Mouse (Mus musculus): ENCODE data around the gene Adamts13.
A peak's percentile ranks its signal among the peaks of the same experiment; 100 is the strongest.

The Adamts13 gene

GRCm38 (mm10) chr2:26967262-26967661 lies 6.0 kb upstream of the Adamts13 start:
- DNase-seq (ENCODE audit: low spot score in 2 of 2) = no peak

GRCm38 (mm10) chr2:26973960-26974359 lies 744 bp downstream of the Adamts13 start:
- no peak for DNase-seq (ENCODE audit: low spot score in 2 of 2)

GRCm38 (mm10) chr2:26980361-26980760 lies 7.1 kb downstream of the Adamts13 start:
- DNase-seq (ENCODE audit: low spot score in 2 of 2) = no peak

- DNase-seq (ENCODE audit: low spot score in 2 of 2) = no peak
These were observed 11.0 kb downstream of the Adamts13 start for GRCm38 (mm10) chr2:26984179-26984578.

- DNase-seq (ENCODE audit: low spot score in 2 of 2) = no peak
These were observed 11.4 kb downstream of the Adamts13 start for GRCm38 (mm10) chr2:26984640-26985039.

- DNase-seq (ENCODE audit: low spot score in 2 of 2) = no peak
These were observed 20.7 kb downstream of the Adamts13 start for GRCm38 (mm10) chr2:26993936-26994335.

- no peak for DNase-seq (ENCODE audit: low spot score in 2 of 2)
These were observed 24.3 kb downstream of the Adamts13 start for GRCm38 (mm10) chr2:26997498-26997897.

GRCm38 (mm10) chr2:26997993-26998392 lies 24.8 kb downstream of the Adamts13 start:
- DNase-seq (ENCODE audit: low spot score in 2 of 2) = no peak

- no peak for DNase-seq (ENCODE audit: low spot score in 2 of 2)
These were observed 33.0 kb downstream of the Adamts13 start for GRCm38 (mm10) chr2:27006255-27006654.

GRCm38 (mm10) chr2:27007701-27008100 lies 34.5 kb downstream of the Adamts13 start:
- no peak for DNase-seq (ENCODE audit: low spot score in 2 of 2)

- DNase-seq (ENCODE audit: low spot score in 2 of 2) = peak; percentile 83 to 90
These were observed 36.6 kb downstream of the Adamts13 start, which contains the start of gene Cacfd1 for GRCm38 (mm10) chr2:27009714-27010244. Cacfd1 (plus strand) TSS chr2:27009926.

GRCm38 (mm10) chr2:27017802-27018201 lies 44.6 kb downstream of the Adamts13 start:
- peak; percentile 65 to 89 for DNase-seq (ENCODE audit: low spot score in 2 of 2)

GRCm38 (mm10) chr2:27019530-27019929 lies 46.3 kb downstream of the Adamts13 start:
- DNase-seq (ENCODE audit: low spot score in 2 of 2) = no peak

- no peak for DNase-seq (ENCODE audit: low spot score in 2 of 2)
These were observed 47.9 kb downstream of the Adamts13 start for GRCm38 (mm10) chr2:27021103-27021502.

- no peak for DNase-seq (ENCODE audit: low spot score in 2 of 2)
These were observed 49.4 kb downstream of the Adamts13 start for GRCm38 (mm10) chr2:27022612-27023011.

- DNase-seq (ENCODE audit: low spot score in 2 of 2) = no peak
These were observed 50.9 kb downstream of the Adamts13 start for GRCm38 (mm10) chr2:27024136-27024535.

- no peak for DNase-seq (ENCODE audit: low spot score in 2 of 2)
These were observed 52.3 kb downstream of the Adamts13 start for GRCm38 (mm10) chr2:27025545-27025944.

GRCm38 (mm10) chr2:27026332-27026731 lies 53.1 kb downstream of the Adamts13 start:
- DNase-seq (ENCODE audit: low spot score in 2 of 2) = no peak

GRCm38 (mm10) chr2:27026857-27027617 lies 53.8 kb downstream of the Adamts13 start:
- DNase-seq (ENCODE audit: low spot score in 2 of 2) = no peak

- DNase-seq (ENCODE audit: low spot score in 2 of 2) = peak; percentile 80 to 90
These were observed 54.6 kb downstream of the Adamts13 start, which contains the start of gene Slc2a6 for GRCm38 (mm10) chr2:27027618-27028436. Slc2a6 (minus strand) TSS chr2:27027998.

- no peak for DNase-seq (ENCODE audit: low spot score in 2 of 2)
These were observed 55.3 kb downstream of the Adamts13 start for GRCm38 (mm10) chr2:27028437-27029015.

- DNase-seq (ENCODE audit: low spot score in 2 of 2) = no peak
These were observed 59.1 kb downstream of the Adamts13 start for GRCm38 (mm10) chr2:27032361-27032760.

Data from spleen, postnatal 4 days (tissue).